ENCODE assay signal across 30 mouse cellular contexts in genomic region chr1:34038571-34038970, GRCm38 (mm10).
A peak's percentile ranks its signal among the peaks of the same experiment; 100 is the strongest.
DNase-seq lines count a peak whose midpoint lies in the region; ATAC-seq lines count a peak whose summit lies in the region.
"Had no signal": no experiment of that assay in that cellular context is flagged by ENCODE, and none has a peak within 500 bp of the region (broad histone marks: within the 10 kb centered on the region; RNA-seq: fewer than 3 reads in every experiment).

No protein-coding gene starts in this region.

- no peak overlapping the region for H3K9ac ChIP-seq in forebrain, embryonic 14.5 days (ENCODE audit: low read length)
- no peak overlapping the region for H3K9ac ChIP-seq in forebrain, embryonic 11.5 days (ENCODE audit: low read length)
- no peak overlapping the region for H3K9ac ChIP-seq in midbrain, embryonic 11.5 days (ENCODE audit: low read length)
- H3K9ac ChIP-seq in midbrain, embryonic 13.5 days (replicated peaks), result no peak overlapping the region
- no peak overlapping the region for H3K9ac ChIP-seq in heart, embryonic 11.5 days (ENCODE audit: low read depth, low read length)
- H3K9ac ChIP-seq: embryonic facial prominence, embryonic 12.5 days; embryonic facial prominence, embryonic 15.5 days; forebrain, embryonic 13.5 days; heart, embryonic 12.5 days; heart, embryonic 15.5 days; hindbrain, embryonic 15.5 days had no signal

- no peaks in the 10 kb centered on the region for H3K36me3 ChIP-seq in forebrain, embryonic 14.5 days (ENCODE audit: control insufficient read depth, insufficient read depth, low read length)
- H3K36me3 ChIP-seq in forebrain, embryonic 11.5 days (ENCODE audit: control insufficient read depth, insufficient read depth, low read length), result no peaks in the 10 kb centered on the region
- H3K36me3 ChIP-seq in midbrain, embryonic 11.5 days (ENCODE audit: control insufficient read depth, insufficient read depth, low read length), result no peaks in the 10 kb centered on the region
- 0 out of 2 replicates have a peak, but pooled peaks cover 4% of the 10 kb centered on the region for H3K36me3 ChIP-seq in midbrain, embryonic 13.5 days
- H3K36me3 ChIP-seq in heart, embryonic 11.5 days (ENCODE audit: control insufficient read depth, insufficient read depth, low read length), result no peaks in the 10 kb centered on the region
- H3K36me3 ChIP-seq: embryonic facial prominence, embryonic 12.5 days; embryonic facial prominence, embryonic 15.5 days; G1E; heart, embryonic 15.5 days; hindbrain, embryonic 15.5 days had no signal

- H3K27ac ChIP-seq in forebrain, embryonic 14.5 days (ENCODE audit: low read depth, low read length), result no peak overlapping the region
- no peak overlapping the region for H3K27ac ChIP-seq in forebrain, embryonic 11.5 days (ENCODE audit: low read depth, low read length)
- H3K27ac ChIP-seq in midbrain, embryonic 11.5 days (ENCODE audit: low read depth, low read length), result no peak overlapping the region
- no peak overlapping the region for H3K27ac ChIP-seq in midbrain, embryonic 13.5 days
- no peak overlapping the region for H3K27ac ChIP-seq in heart, embryonic 11.5 days (ENCODE audit: low read depth, low read length)
- H3K27ac ChIP-seq: embryonic facial prominence, embryonic 12.5 days; embryonic facial prominence, embryonic 15.5 days; forebrain, embryonic 13.5 days; heart, embryonic 15.5 days; hindbrain, embryonic 10.5 days; hindbrain, embryonic 15.5 days had no signal

- H3K4me2 ChIP-seq in forebrain, embryonic 14.5 days (ENCODE audit: low read length), result no peak overlapping the region
- H3K4me2 ChIP-seq in forebrain, embryonic 11.5 days (ENCODE audit: low read depth, low read length, severe bottlenecking), result no peak overlapping the region
- no peak overlapping the region for H3K4me2 ChIP-seq in midbrain, embryonic 11.5 days
- H3K4me2 ChIP-seq in midbrain, embryonic 13.5 days (replicated peaks), result no peak overlapping the region
- H3K4me2 ChIP-seq in heart, embryonic 11.5 days, result no peak overlapping the region
- H3K4me2 ChIP-seq: embryonic facial prominence, embryonic 12.5 days; embryonic facial prominence, embryonic 15.5 days; forebrain, embryonic 13.5 days; heart, embryonic 12.5 days; heart, embryonic 15.5 days; hindbrain, embryonic 15.5 days had no signal

- no peak for DNase-seq in forebrain, embryonic 14.5 days (ENCODE audit: low spot score)
- no peak for DNase-seq in forebrain, embryonic 11.5 days (ENCODE audit: low spot score)
- peak; percentile 39 for DNase-seq in midbrain, embryonic 11.5 days (ENCODE audit: low spot score, missing footprints)
- DNase-seq in R1 (ENCODE audit: low read depth, low spot score), result peak; percentile 82
- no peak for DNase-seq in right cerebral cortex, postnatal 14 days
- DNase-seq: adrenal gland, postnatal 10 days; adrenal gland, postnatal 36 days; B cell, adult 2 months; cerebellum, adult 11 months; cerebellum, adult 2 months; cerebellum, adult 9-11 months; cerebellum, postnatal 25 days; gastrocnemius, postnatal 10 days; heart, adult 11 months; heart, postnatal 10 days; heart, postnatal 36 days; kidney, adult 2 months had no signal

- ATAC-seq in forebrain, embryonic 14.5 days, result peak; percentile 50; the same call in 1 of the 2 replicates
- ATAC-seq in forebrain, embryonic 11.5 days (replicated peaks; ENCODE audit: low FRiP score), result no peak
- no peak for ATAC-seq in midbrain, embryonic 11.5 days (ENCODE audit: low FRiP score)
- no peak for ATAC-seq in midbrain, embryonic 13.5 days
- no peak for ATAC-seq in heart, embryonic 11.5 days (replicated peaks; ENCODE audit: insufficient number of reproducible peaks, low FRiP score, low TSS enrichment)
- ATAC-seq: forebrain, embryonic 13.5 days; intestine, postnatal 0 days; Patski had no signal

- no peaks in the 10 kb centered on the region for H3K9me3 ChIP-seq in forebrain, embryonic 14.5 days (replicated peaks; ENCODE audit: control insufficient read depth, low read length)
- H3K9me3 ChIP-seq in forebrain, embryonic 11.5 days (ENCODE audit: control insufficient read depth, low read length), result no peaks in the 10 kb centered on the region
- no peaks in the 10 kb centered on the region for H3K9me3 ChIP-seq in midbrain, embryonic 11.5 days (ENCODE audit: control insufficient read depth, low read length)
- H3K9me3 ChIP-seq in midbrain, embryonic 13.5 days, result no peaks in the 10 kb centered on the region
- no peaks in the 10 kb centered on the region for H3K9me3 ChIP-seq in heart, embryonic 11.5 days (replicated peaks; ENCODE audit: control insufficient read depth, low read length)
- H3K9me3 ChIP-seq: embryonic facial prominence, embryonic 12.5 days; embryonic facial prominence, embryonic 15.5 days; forebrain, embryonic 13.5 days; G1E; heart, embryonic 12.5 days; heart, embryonic 15.5 days; hindbrain, embryonic 10.5 days; hindbrain, embryonic 15.5 days had no signal

- H3K27me3 ChIP-seq in forebrain, embryonic 14.5 days (replicated peaks; ENCODE audit: control insufficient read depth, insufficient read depth, low read length), result no peaks in the 10 kb centered on the region
- H3K27me3 ChIP-seq in forebrain, embryonic 11.5 days (ENCODE audit: control insufficient read depth, insufficient read depth, low read length), result no peaks in the 10 kb centered on the region
- H3K27me3 ChIP-seq in midbrain, embryonic 11.5 days (ENCODE audit: control insufficient read depth, insufficient read depth, low read length), result no peaks in the 10 kb centered on the region
- no peaks in the 10 kb centered on the region for H3K27me3 ChIP-seq in midbrain, embryonic 13.5 days
- H3K27me3 ChIP-seq in heart, embryonic 11.5 days (ENCODE audit: control insufficient read depth, insufficient read depth, low read length), result no peaks in the 10 kb centered on the region
- H3K27me3 ChIP-seq: CH12.LX; embryonic facial prominence, embryonic 12.5 days; embryonic facial prominence, embryonic 15.5 days; forebrain, embryonic 13.5 days; heart, embryonic 12.5 days; heart, embryonic 15.5 days; hindbrain, embryonic 15.5 days; Patski had no signal

- H3K4me1 ChIP-seq in forebrain, embryonic 14.5 days (ENCODE audit: control insufficient read depth, insufficient read depth, low read length), result 0 out of 2 replicates have a peak, but pooled peaks cover 6% of the 10 kb centered on the region
- H3K4me1 ChIP-seq in forebrain, embryonic 11.5 days (replicated peaks; ENCODE audit: control insufficient read depth, insufficient read depth, low read length), result no peaks in the 10 kb centered on the region
- H3K4me1 ChIP-seq in midbrain, embryonic 11.5 days (ENCODE audit: control insufficient read depth, insufficient read depth, low read length), result peaks cover 4% of the 10 kb centered on the region
- peaks cover 16% of the 10 kb centered on the region for H3K4me1 ChIP-seq in midbrain, embryonic 13.5 days (replicated peaks)
- H3K4me1 ChIP-seq in heart, embryonic 11.5 days (ENCODE audit: control insufficient read depth, insufficient read depth, low read length), result peaks cover 18% of the 10 kb centered on the region

- 89% methylated on average over 7 of the region's 7 CpGs for WGBS in forebrain, embryonic 14.5 days
- WGBS in forebrain, embryonic 11.5 days, result 93% methylated on average over 7 of the region's 7 CpGs
- WGBS in midbrain, embryonic 11.5 days, result 90% methylated on average over 7 of the region's 7 CpGs
- WGBS in midbrain, embryonic 13.5 days, result 94% methylated on average over 7 of the region's 7 CpGs
- WGBS in heart, embryonic 11.5 days (ENCODE audit: insufficient replicate concordance), result 89% methylated on average over 7 of the region's 7 CpGs

- H3K4me3 ChIP-seq in forebrain, embryonic 14.5 days (ENCODE audit: low read depth, low read length), result no peak overlapping the region
- no peak overlapping the region for H3K4me3 ChIP-seq in forebrain, embryonic 11.5 days (ENCODE audit: low read depth, low read length)
- no peak overlapping the region for H3K4me3 ChIP-seq in midbrain, embryonic 11.5 days (ENCODE audit: low read depth, low read length)
- H3K4me3 ChIP-seq in midbrain, embryonic 13.5 days (replicated peaks), result no peak overlapping the region
- no peak overlapping the region for H3K4me3 ChIP-seq in heart, embryonic 11.5 days (ENCODE audit: low read depth, low read length)
- H3K4me3 ChIP-seq: embryonic facial prominence, embryonic 12.5 days; embryonic facial prominence, embryonic 15.5 days; forebrain, embryonic 13.5 days; heart, embryonic 12.5 days; heart, embryonic 15.5 days; hindbrain, embryonic 10.5 days; hindbrain, embryonic 15.5 days had no signal

Comparison
In these comparisons a context has a peak if more than half of its experiments do, and no peak if none do; other contexts are left out.
1. DNase-seq: peak in midbrain, embryonic 11.5 days (single experiment) and R1 (single experiment); none in forebrain, embryonic 14.5 days (single experiment), forebrain, embryonic 11.5 days (single experiment) and right cerebral cortex, postnatal 14 days (single experiment).